Mouse (Mus musculus) hindbrain, embryonic 16.5 days (tissue): ENCODE measurements around the gene Clec10a. TPM values are rescaled to one million over a fixed set of nuclear protein-coding genes. Genes with fewer than 3 reads are reported as not detected.

Experiments
- ATAC-seq: fragments of 200-750 bp; cut with Nextera tagmentation; 2 replicates; pipeline ENCODE4 v1.8.0; 2017; ENCODE audit warnings: moderate TSS enrichment, moderate library complexity
- H3K27ac ChIP-seq: fragments of 300-500 bp; sonication (generic); 2 replicates; pipeline ENCODE4 v1.5.1; 2014; ENCODE audit warnings: low read depth, mild to moderate bottlenecking, control low read depth, low read length, moderate library complexity
- H3K27me3 ChIP-seq: fragments of 300-500 bp; sonication (generic); replicated peaks from 2 replicates; pipeline ENCODE4 v1.6.1; 2014; ENCODE audit warnings: low read length; ENCODE audit not compliant: control insufficient read depth, insufficient read depth
- H3K36me3 ChIP-seq: fragments of 300-500 bp; sonication (generic); 2 replicates; pipeline ENCODE4 v1.6.1; 2014; ENCODE audit warnings: mild to moderate bottlenecking, low read length, moderate library complexity, mixed read lengths; ENCODE audit not compliant: control insufficient read depth, insufficient read depth
- H3K4me1 ChIP-seq: fragments of 300-500 bp; sonication (generic); 2 replicates; pipeline ENCODE4 v1.6.1; 2014; ENCODE audit warnings: low read depth, low read length; ENCODE audit not compliant: control insufficient read depth, insufficient read depth
- H3K4me2 ChIP-seq: fragments of 300-500 bp; sonication (generic); 2 replicates; pipeline ENCODE4 v1.6.1; 2014; ENCODE audit warnings: mild to moderate bottlenecking, low read length, control low read depth, moderate library complexity
- H3K4me3 ChIP-seq: fragments of 300-500 bp; sonication (generic); 2 replicates; pipeline ENCODE4 v1.5.1; 2014; ENCODE audit warnings: mild to moderate bottlenecking, low read length, control low read depth, moderate library complexity
- H3K9ac ChIP-seq: fragments of 300-500 bp; sonication (generic); 2 replicates; pipeline ENCODE4 v1.6.1; 2014; ENCODE audit warnings: low read depth, mild to moderate bottlenecking, control low read depth, low read length, moderate library complexity
- H3K9me3 ChIP-seq: fragments of 300-500 bp; sonication (generic); 2 replicates; pipeline ENCODE4 v1.6.1; 2014; ENCODE audit warnings: mild to moderate bottlenecking, low read length, moderate library complexity; ENCODE audit not compliant: control insufficient read depth
- WGBS: fragments of 180-500 bp; shearing (Covaris S2); extraction: QIAGEN DNeasy Blood & Tissue Kit; methylation state at CpG from one replicate; pipeline ENCODE4 v1.1.7; 2014; 5-methylcytosine and 5-hydroxymethylcytosine counted together
- polyA plus RNA-seq: library from polyadenylated mRNA; unstranded; fragments of >200 nt; fragmentation: Nextera tagmentation; extraction: Ambion mirVana; gene quantifications from 2 replicates; pipeline ENCODE4 v1.2.1, GENCODE M21; 2015

The Clec10a gene
- polyA plus RNA-seq, 1 experiment from 2014 or later, result 1.2 TPM

GRCm38 (mm10) chr11:70211972-70212371, 56.0 kb downstream of the Clec10a start:
- peaks cover 14% of the 10 kb centered on the region for H3K27me3 ChIP-seq
- ATAC-seq, result no peak
- H3K4me3 ChIP-seq, result no peak overlapping the region
- WGBS, result 80% methylated on average over 6 of the region's 6 CpGs
- no peaks in the 10 kb centered on the region for H3K9me3 ChIP-seq
- H3K4me2 ChIP-seq, result no peak overlapping the region
- H3K36me3 ChIP-seq, result no peaks in the 10 kb centered on the region
- H3K27ac ChIP-seq, result no peak overlapping the region
- no peak overlapping the region for H3K9ac ChIP-seq
- H3K4me1 ChIP-seq, result peaks cover 21% of the 10 kb centered on the region

DNA sequence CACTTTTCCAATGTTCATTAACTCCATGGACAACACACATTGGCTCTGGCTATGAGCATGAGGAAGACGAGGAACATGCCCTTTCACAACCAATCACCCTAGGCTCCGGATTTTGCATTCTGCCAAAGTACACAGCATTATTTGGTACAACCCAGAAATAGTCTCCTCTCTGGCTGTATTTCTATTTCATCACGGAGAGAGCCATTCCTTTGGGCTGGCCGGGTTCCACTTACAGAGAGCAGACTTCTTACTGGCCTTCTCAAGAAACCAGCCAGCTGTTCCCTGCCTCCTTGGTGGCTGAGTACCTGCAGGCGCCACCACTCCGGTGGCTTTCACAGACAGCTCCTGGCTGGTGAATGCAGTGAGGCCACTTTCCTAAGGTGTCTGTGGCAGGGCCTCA, 56.4 kb downstream of the Clec10a start, which contains the start of gene Slc16a11:
Gene Slc16a11, plus strand, starts transcription at position 330 of the 400 bp plus-strand sequence.
- H3K27me3 ChIP-seq, result peaks cover 14% of the 10 kb centered on the region
- no peak within 1 kb of the TSS for H3K27ac ChIP-seq
- no peaks in the 10 kb centered on the region for H3K36me3 ChIP-seq
- peak within 1 kb of the TSS; percentile 46 for H3K9ac ChIP-seq
- H3K4me2 ChIP-seq, result peak within 1 kb of the TSS; percentile 58
- 66% methylated on average over 6 of the region's 6 CpGs for WGBS
- no peak for ATAC-seq
- H3K9me3 ChIP-seq, result no peaks in the 10 kb centered on the region
- H3K4me1 ChIP-seq, result peaks cover 21% of the 10 kb centered on the region
- H3K4me3 ChIP-seq, result peak within 1 kb of the TSS; percentile 36

- WGBS, result 14% methylated on average over 9 of the region's 9 CpGs
- Histone ChIP-seq H3K9ac (no peak overlapping the region), H3K4me2 (no peak overlapping the region; the same call in 1 of the 2 replicates), H3K4me3 (no peak overlapping the region), H3K27ac (no peak overlapping the region), H3K4me1 (peaks cover 21% of the 10 kb centered on the region), H3K9me3 (no peaks in the 10 kb centered on the region), H3K36me3 (no peaks in the 10 kb centered on the region), H3K27me3 (peaks cover 14% of the 10 kb centered on the region)
- 0 out of 2 replicates have a peak, but pooled peaks have one; percentile 24 for ATAC-seq
Measured at GRCm38 (mm10) chr11:70212896-70213295, 56.9 kb downstream of the Clec10a start.

DNA sequence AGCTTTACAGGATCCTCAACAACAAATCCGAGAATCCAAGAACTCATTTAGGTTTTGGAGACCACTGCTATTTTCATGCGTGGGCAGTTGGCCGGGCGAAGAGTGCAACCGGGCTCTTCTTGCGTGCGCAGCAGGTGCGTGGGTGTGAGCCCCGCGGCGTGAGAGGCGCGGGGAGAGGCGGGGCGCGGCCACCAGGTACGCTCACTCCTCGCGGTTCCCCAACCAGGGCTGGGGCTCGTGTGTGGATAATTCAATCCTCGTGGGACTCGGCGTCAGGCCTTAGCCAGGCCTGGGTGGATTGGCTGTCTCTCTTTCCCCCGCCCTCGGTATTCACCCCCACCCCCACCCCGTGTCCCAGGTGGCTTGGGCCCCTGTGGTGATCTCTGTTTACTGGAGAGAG, 57.7 kb downstream of the Clec10a start:
- Histone ChIP-seq H3K9ac (peak overlapping the region; percentile 46), H3K36me3 (no peaks in the 10 kb centered on the region), H3K27me3 (peaks cover 14% of the 10 kb centered on the region), H3K9me3 (no peaks in the 10 kb centered on the region), H3K27ac (no peak overlapping the region), H3K4me1 (peaks cover 26% of the 10 kb centered on the region), H3K4me3 (peak overlapping the region; percentile 36), H3K4me2 (peak overlapping the region; percentile 58)
- ATAC-seq, result peak; percentile 47; the same call in 1 of the 2 replicates
- WGBS, result 6% methylated on average over 26 of the region's 26 CpGs

DNA sequence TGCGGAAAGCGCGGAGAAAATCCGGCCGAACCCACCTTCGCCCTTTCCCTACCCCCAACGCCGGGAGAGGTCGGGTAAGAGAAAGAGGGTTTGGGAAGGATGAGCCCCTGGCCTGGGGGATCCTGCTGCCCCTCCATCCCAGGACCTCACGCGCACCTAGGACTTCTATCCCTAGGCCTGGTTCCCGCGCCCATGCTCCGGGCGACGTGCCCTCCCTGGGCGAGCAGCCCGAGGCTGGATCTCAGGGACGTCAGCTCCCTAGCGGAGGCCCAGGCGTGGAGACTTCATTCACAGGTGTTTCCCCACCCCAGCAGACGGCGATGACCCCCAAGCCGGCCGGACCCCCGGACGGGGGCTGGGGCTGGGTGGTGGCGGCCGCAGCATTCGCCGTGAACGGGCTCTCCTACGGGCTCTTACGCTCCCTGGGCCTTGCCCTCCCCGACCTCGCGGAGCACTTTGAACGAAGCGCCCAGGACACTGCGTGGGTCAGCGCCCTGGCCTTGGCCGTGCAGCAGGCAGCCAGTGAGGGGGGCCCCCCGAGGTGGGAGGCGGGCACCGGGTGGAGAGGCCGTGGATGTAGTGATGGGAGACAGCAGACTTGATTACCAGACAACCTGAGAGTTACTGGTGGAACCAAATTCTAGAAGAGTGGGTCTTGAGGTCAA, 58.3 kb downstream of the Clec10a start:
- peak overlapping the region; percentile 46 for H3K9ac ChIP-seq
- peak; percentile 46; the same call in 1 of the 2 replicates for ATAC-seq
- H3K9me3 ChIP-seq, result no peaks in the 10 kb centered on the region
- H3K4me1 ChIP-seq, result peaks cover 32% of the 10 kb centered on the region
- H3K36me3 ChIP-seq, result no peaks in the 10 kb centered on the region
- peaks cover 14% of the 10 kb centered on the region for H3K27me3 ChIP-seq
- peak overlapping the region; percentile 36 for H3K4me3 ChIP-seq
- H3K4me2 ChIP-seq, result peak overlapping the region; percentile 58
- H3K27ac ChIP-seq, result no peak overlapping the region
- under 1% methylated on average over 42 of the region's 46 CpGs for WGBS

DNA sequence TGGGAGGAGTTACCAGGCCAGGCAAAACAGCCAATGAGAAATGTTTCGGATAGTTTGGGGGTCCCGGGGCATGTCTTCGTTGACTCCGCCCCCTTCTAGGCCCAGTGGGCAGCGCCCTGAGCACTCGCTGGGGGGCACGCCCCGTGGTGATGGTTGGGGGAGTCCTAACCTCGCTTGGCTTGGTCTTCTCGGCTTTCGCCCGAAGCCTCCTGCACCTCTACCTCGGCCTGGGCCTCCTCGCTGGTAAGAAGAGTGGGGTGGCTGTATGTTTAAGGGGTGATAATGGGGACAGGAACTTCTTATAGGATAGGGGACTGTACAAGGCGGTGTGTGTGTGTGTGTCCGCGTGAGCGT, 58.8 kb downstream of the Clec10a start:
- Histone ChIP-seq H3K4me1 (peaks cover 36% of the 10 kb centered on the region), H3K9ac (no peak overlapping the region; the same call in 1 of the 2 replicates)
- ATAC-seq, result no peak

DNA sequence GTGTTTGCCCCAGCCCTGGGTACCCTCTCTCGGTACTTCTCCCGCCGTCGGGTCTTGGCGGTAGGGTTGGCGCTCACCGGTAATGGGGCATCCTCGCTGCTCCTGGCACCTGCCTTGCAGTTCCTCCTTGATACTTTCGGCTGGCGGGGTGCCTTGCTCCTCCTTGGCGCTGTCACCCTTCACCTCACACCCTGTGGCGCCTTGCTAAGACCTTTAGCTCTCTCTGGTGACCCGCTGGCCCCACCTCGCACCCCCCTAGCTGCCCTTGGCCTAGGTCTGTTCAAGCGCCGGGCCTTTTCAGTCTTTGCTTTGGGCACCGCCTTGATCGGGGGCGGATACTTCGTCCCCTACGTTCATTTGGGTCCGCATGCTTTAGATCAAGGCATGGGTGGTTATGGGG, 59.3 kb downstream of the Clec10a start:
- Histone ChIP-seq H3K4me1 (peaks cover 36% of the 10 kb centered on the region), H3K4me2 (peak overlapping the region; percentile 10; the same call in 1 of the 2 replicates), H3K9ac (peak overlapping the region; percentile 17; the same call in 1 of the 2 replicates), H3K27ac (no peak overlapping the region), H3K4me3 (peak overlapping the region; percentile 0; the same call in 1 of the 2 replicates), H3K27me3 (peaks cover 14% of the 10 kb centered on the region), H3K9me3 (no peaks in the 10 kb centered on the region), H3K36me3 (no peaks in the 10 kb centered on the region)
- ATAC-seq, result no peak
- WGBS, result 9% methylated on average over 22 of the region's 22 CpGs

More for the DNA sequence above, 58.8 kb downstream of the Clec10a start:
- H3K27ac ChIP-seq, result no peak overlapping the region
- H3K27me3 ChIP-seq, result peaks cover 14% of the 10 kb centered on the region
- no peaks in the 10 kb centered on the region for H3K9me3 ChIP-seq
- H3K4me3 ChIP-seq, result peak overlapping the region; percentile 36; the same call in 1 of the 2 replicates
- 2% methylated on average over 16 of the region's 18 CpGs for WGBS
- H3K4me2 ChIP-seq, result peak overlapping the region; percentile 58
- no peaks in the 10 kb centered on the region for H3K36me3 ChIP-seq

DNA sequence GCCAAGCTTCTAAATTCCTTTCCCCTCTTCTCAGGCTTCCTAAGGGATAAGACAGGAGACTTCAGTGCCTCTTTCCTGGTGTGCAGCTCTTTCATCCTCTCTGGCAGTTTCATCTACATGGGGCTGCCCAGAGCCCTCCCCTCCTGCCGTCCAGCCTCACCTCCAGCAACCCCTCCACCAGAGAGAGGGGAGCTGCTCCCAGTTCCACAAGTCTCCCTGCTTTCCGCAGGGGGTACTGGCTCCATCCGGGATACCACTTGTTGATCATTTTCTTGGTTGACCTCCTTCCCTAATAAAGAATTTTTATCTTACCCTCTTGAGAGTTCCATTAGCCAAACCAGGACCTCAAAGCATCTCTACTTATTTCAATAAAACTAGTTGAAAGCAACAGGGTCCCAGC, 60.1 kb downstream of the Clec10a start:
- Histone ChIP-seq H3K9ac (no peak overlapping the region), H3K4me1 (peaks cover 36% of the 10 kb centered on the region), H3K4me2 (no peak overlapping the region), H3K27ac (no peak overlapping the region), H3K36me3 (no peaks in the 10 kb centered on the region), H3K27me3 (peaks cover 14% of the 10 kb centered on the region), H3K4me3 (no peak overlapping the region), H3K9me3 (no peaks in the 10 kb centered on the region)
- WGBS, result 62% methylated on average over 3 of the region's 3 CpGs
- ATAC-seq, result no peak

DNA sequence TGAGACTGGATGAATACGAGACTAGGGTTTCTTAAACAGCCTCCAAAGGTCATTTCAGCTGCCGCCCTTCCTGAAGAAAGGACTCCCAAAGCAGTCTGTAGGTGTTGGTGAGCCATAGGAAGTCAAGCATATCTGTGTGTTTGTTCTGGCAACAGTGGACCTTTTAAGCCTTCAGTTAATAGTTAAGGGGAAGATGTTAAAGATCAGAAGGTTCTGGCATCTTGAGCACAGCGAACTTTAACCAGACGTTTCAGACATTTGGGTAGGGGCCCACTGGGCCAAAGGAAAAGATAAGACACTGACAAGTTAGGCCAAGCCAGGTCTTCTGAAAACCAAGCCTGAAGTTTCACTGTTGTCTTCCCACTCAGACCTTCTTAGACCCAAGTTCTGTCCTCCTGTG, 62.0 kb downstream of the Clec10a start:
- Histone ChIP-seq H3K9ac (no peak overlapping the region), H3K4me2 (no peak overlapping the region), H3K4me3 (no peak overlapping the region), H3K36me3 (no peaks in the 10 kb centered on the region), H3K9me3 (no peaks in the 10 kb centered on the region), H3K4me1 (peaks cover 40% of the 10 kb centered on the region), H3K27me3 (peaks cover 12% of the 10 kb centered on the region), H3K27ac (no peak overlapping the region)
- no peak for ATAC-seq
- WGBS, result 89% methylated on average over 4 of the region's 4 CpGs
